Mouse (Mus musculus) cerebellum, adult 8-10 months (tissue): Measurements from ENCODE around the gene S100g.

Experiments used
- DNase-seq: peaks from one replicate; pipeline ENCODE4 v3.0.0; 2022

S100g gene

DNA sequence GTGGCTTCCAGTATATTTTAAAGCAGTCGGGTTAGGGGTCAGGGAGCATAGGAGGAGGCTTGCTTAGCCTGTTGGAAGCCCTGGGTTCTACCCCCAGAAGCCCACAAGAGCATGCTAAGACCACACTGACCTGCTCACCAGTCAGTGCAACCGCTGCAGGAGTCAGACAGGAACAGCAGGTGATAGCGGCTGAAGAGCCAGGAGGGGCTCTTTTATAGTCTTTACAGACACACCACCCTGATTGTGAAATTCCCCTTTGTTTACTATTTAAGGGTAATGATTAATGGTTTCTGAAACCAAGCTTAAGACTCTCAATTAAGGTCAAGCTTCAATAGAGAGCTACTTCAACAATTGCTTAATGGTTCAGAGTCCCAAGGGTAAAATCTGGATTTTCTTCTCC lies at the start of gene S100g:
S100g (minus strand) TSS at position 217 of the 400 bp plus-strand sequence.
- no peak for DNase-seq

DNA sequence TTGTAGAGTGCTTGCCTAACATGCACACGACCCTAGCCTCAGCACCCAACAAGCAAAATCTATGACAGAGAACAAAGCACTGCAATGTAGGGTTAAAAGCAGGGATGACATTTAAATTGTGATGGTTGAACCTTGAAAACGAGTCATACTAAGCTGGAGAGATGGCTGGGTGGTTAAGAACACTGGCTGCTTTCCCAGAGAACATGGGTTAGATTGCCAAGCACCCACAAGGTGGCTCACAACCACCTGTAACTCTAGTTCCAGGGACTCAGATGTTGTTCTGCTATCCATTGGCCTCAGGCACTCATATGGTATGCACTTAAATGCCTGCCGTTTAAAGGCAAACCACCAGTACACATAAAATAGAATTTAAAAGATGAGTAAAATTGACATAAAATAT lies 27.7 kb upstream of the S100g start:
- DNase-seq, result no peak

- no peak for DNase-seq
Measured at GRCm38 (mm10) chrX:162991396-162991795, 27.0 kb upstream of the S100g start.

DNA sequence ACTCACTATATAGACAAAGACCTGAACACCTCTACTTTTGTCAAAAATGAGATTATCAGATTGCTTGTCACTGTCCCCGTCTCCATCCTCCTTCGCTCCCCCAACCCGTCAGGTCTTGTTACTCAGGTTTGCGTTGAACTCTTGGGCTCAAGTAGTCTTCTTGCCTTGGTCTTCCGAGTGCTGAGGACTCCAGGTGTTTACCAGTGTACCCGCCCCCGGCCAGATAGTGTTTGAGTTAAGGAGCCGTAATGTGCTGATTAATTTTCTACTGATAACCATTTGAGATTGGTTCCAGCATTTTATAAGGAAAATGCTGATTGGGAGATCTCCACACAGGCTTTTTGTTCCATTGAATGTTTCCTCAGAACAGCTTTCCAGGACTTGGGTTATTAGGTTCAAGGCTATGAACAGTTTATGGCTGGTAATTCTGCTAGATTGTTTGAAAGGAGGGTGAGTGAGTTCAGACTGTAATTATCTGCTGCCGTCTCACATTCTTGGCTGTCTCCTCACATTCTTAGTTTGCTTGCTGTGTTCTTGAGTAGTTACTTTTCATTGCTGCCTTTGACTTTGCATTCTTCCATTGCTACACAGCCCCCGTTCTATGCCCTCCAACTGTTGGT lies 22.6 kb upstream of the S100g start:
- DNase-seq, result no peak

GRCm38 (mm10) chrX:162976194-162976593 lies 11.8 kb upstream of the S100g start:
- no peak for DNase-seq

- DNase-seq, result no peak
Measured at GRCm38 (mm10) chrX:162967456-162967855, 3.1 kb upstream of the S100g start.

GRCm38 (mm10) chrX:162963840-162964239 lies 559 bp downstream of the S100g start:
- no peak for DNase-seq

DNA sequence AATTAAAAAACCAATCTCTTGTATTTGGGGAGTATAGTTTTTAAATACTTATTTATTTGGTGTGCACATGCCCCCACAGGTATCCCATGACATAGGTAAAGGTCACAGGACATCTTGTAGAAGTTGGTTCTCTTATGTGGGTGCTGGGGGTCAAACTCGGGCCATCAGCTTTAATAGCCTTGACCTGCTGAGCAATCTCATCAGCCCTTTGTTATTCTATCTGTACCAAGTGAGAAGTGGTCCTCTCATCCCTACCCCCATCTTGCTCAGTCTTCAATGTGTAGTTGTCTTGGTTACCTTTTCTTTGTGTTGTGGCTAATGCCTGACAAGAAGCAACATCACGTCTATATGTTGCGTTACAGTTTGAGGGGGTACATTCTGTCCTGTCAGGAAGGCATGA lies 6.5 kb downstream of the S100g start:
- DNase-seq, result no peak

- DNase-seq, result peak; percentile 30
Measured at GRCm38 (mm10) chrX:162949811-162950439, 14.5 kb downstream of the S100g start.

DNA sequence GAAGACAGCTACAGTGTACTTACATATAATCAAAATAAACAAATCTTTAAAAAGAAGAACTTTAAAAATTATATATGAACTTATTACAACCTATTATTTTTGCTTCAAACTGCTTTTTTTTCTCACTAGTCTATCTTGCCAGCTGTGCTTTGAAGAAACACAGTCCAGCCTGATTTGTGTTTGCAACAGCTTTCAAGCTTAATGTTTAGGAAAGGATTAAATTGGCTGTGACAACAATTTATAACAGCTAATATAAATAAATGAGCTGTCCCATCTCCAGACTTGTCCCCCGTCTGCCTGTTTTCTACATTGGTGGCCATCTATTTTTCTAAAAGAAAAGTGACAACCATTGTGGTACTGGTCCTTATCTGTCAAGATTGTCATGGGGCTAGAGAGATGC lies 22.4 kb downstream of the S100g start:
- no peak for DNase-seq

DNA sequence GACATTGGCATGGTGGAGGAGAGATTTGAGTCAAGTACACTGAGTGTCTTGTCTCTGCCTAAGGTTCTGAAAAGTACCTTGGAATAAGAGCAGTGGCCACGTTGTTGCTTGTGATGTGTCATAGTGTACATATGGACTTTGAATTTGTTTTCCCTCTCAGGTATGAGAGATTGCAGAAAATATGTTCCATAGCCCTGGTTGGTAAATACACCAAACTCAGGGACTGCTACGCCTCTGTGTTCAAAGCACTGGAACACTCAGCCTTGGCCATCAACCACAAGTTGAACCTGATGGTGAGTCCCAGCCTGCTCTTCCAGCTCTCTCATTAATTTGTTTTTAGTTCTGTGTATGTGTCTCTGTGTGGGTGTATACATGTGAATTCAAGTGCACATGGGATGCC lies 32.9 kb downstream of the S100g start:
- DNase-seq, result no peak

- no peak for DNase-seq
Measured at GRCm38 (mm10) chrX:162921487-162922125, 42.8 kb downstream of the S100g start.

- DNase-seq, result peak; percentile 36
Measured at GRCm38 (mm10) chrX:162915697-162916096, 48.7 kb downstream of the S100g start.

DNA sequence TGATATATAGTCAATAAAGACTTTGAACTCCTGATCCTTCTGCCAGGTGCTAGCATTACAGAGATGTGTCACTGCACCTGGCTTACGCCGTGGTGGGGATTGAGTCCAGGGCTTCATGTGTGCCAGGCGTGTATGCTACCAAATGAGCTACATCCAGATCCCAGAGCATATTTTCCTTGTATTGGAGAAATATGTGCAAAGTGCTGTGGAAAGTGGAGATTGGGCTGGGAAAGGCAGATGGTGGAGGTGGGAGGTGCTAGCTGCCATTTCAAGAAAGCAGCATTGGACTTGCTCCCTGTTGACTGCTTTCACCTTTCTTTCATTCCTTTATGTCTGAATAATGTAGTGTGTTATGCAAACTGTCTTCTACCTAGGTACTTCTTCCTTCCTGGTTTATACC lies 50.7 kb downstream of the S100g start:
- DNase-seq, result no peak
